Mouse (Mus musculus) bone marrow macrophage, adult 2 months (primary cell): ENCODE data around the gene Crygn.

Experiments
- CTCF ChIP-seq: IDR thresholded peaks from 2 replicates; pipeline ENCODE4 v1.5.1; 2012; ENCODE audit warnings: low read depth, mild to moderate bottlenecking, low read length, moderate library complexity
- POLR2A ChIP-seq: IDR thresholded peaks from 2 replicates; pipeline ENCODE4 v1.6.1; 2012; ENCODE audit warnings: mild to moderate bottlenecking, low read depth, low read length, borderline replicate concordance

DNA sequence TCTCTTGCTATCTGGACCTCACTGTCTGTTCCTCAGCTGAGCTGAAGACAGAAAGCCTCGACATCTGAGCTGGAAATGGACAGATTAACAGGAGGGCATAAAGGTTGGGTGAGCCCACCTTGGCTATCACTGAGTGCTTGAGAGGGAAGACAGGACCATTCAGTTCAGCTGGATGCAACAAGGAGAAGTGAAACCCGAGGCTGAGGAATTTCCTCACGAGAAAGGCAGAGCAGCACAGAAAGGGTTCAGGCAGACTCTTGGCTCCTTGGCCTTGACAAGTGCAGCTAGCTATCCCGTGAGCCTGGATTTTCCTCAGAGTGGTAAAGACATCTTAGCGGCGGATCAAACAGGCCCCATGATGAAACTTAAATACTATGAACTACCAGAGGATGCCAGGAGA lies 47.4 kb upstream of the Crygn start:
- TF ChIP-seq CTCF (no peak), POLR2A (no peak)
